Mouse (Mus musculus) MEL (cell line): ENCODE measurements around the gene Traf1.

Experiments used
- CHD1 ChIP-seq: IDR thresholded peaks from 2 replicates; pipeline ENCODE4 v1.6.1; 2012; ENCODE audit warnings: low read depth, mild to moderate bottlenecking, inconsistent platforms, low read length, improper control_type of control experiment
- CHD2 ChIP-seq: IDR thresholded peaks from 2 replicates; pipeline ENCODE4 v1.6.1; 2011; ENCODE audit warnings: low read length, improper control_type of control experiment
- CTCF ChIP-seq, 3 experiments: IDR thresholded peaks in 2 of 3; conservative IDR thresholded peaks in 1 of 3; 2 replicates each; pipeline ENCODE4 v1.5.1; 2011 to 2012; ENCODE audit warnings: low read length in 3 of 3, low read depth in 2 of 3, mild to moderate bottlenecking in 2 of 3, improper control_type of control experiment in 1 of 3, inconsistent platforms in 1 of 3, mixed read lengths in 1 of 3, moderate library complexity in 1 of 3; ENCODE audit not compliant: control insufficient read depth in 1 of 3, insufficient read depth in 1 of 3, poor library complexity in 1 of 3, severe bottlenecking in 1 of 3
- E2F4 ChIP-seq: IDR thresholded peaks from 2 replicates; pipeline ENCODE4 v1.6.1; 2011; ENCODE audit warnings: low read depth, low read length, improper control_type of control experiment, borderline replicate concordance
- EP300 ChIP-seq, 2 experiments: IDR thresholded peaks; 2 replicates each; pipeline ENCODE4 v1.6.1; 2011; ENCODE audit warnings: improper control_type of control experiment in 2 of 2, low read length in 2 of 2, low read depth in 1 of 2, mild to moderate bottlenecking in 1 of 2
- GATA1 ChIP-seq: IDR thresholded peaks from 2 replicates; pipeline ENCODE4 v1.6.1; 2011; ENCODE audit warnings: low read depth, low read length, improper control_type of control experiment
- KAT2A ChIP-seq: conservative IDR thresholded peaks from 2 replicates; pipeline ENCODE4 v1.6.1; 2012; ENCODE audit warnings: low read depth, low read length, improper control_type of control experiment, inconsistent platforms
- MXI1 ChIP-seq: IDR thresholded peaks from 2 replicates; pipeline ENCODE4 v1.6.1; 2011; ENCODE audit warnings: mild to moderate bottlenecking, low read depth, low read length, improper control_type of control experiment
- NELFE ChIP-seq: IDR thresholded peaks from 2 replicates; pipeline ENCODE4 v1.6.1; 2011; ENCODE audit warnings: low read depth, low read length, improper control_type of control experiment
- POLR2A ChIP-seq, 2 experiments: IDR thresholded peaks; 2 replicates each; pipeline ENCODE4 v1.6.1; 2011 to 2012; ENCODE audit warnings: low read length in 2 of 2, mild to moderate bottlenecking in 2 of 2, control low read depth in 1 of 2, improper control_type of control experiment in 1 of 2, low read depth in 1 of 2, moderate library complexity in 1 of 2; ENCODE audit not compliant: control insufficient read depth in 1 of 2, insufficient read depth in 1 of 2, poor library complexity in 1 of 2
- RCOR1 ChIP-seq: IDR thresholded peaks from 2 replicates; pipeline ENCODE4 v1.6.1; 2012; ENCODE audit warnings: low read depth, mild to moderate bottlenecking, inconsistent platforms, low read length, improper control_type of control experiment
- SMC3 ChIP-seq: IDR thresholded peaks from 2 replicates; pipeline ENCODE4 v1.6.1; 2011; ENCODE audit warnings: low read depth, low read length, improper control_type of control experiment
- USF1 ChIP-seq: IDR thresholded peaks from 2 replicates; pipeline ENCODE4 v1.6.1; 2014; ENCODE audit warnings: low read depth, mild to moderate bottlenecking, inconsistent platforms, low read length, improper control_type of control experiment, moderate library complexity
- USF2 ChIP-seq, 2 experiments: IDR thresholded peaks; 2 replicates each; pipeline ENCODE4 v1.6.1; 2011 to 2012; ENCODE audit warnings: improper control_type of control experiment in 2 of 2, low read length in 2 of 2, borderline replicate concordance in 1 of 2, inconsistent platforms in 1 of 2, low read depth in 1 of 2, mild to moderate bottlenecking in 1 of 2; ENCODE audit not compliant: insufficient read depth in 1 of 2

- TF ChIP-seq POLR2A (IDR thresholded peaks at IDR 0.05; ENCODE audit: control insufficient read depth in 1 of 2, insufficient read depth in 1 of 2, low read depth in 1 of 2, low read length in 2 of 2, poor library complexity in 1 of 2) (no peak), CHD1 (no peak), MXI1 (no peak), E2F4 (no peak), USF1 (no peak), EP300 (IDR thresholded peaks at IDR 0.05; ENCODE audit: low read depth in 1 of 2, low read length in 2 of 2) (no peak), CTCF (IDR thresholded peaks at IDR 0.05 in 2 of 3, conservative IDR thresholded peaks at IDR 0.05 in 1 of 3; ENCODE audit: control insufficient read depth in 1 of 3, insufficient read depth in 1 of 3, low read depth in 2 of 3, low read length in 3 of 3, poor library complexity in 1 of 3, severe bottlenecking in 1 of 3) (no peak), CHD2 (no peak), RCOR1 (no peak), SMC3 (no peak), USF2 (IDR thresholded peaks at IDR 0.05; ENCODE audit: borderline replicate concordance in 1 of 2, insufficient read depth in 1 of 2, low read depth in 1 of 2, low read length in 2 of 2) (no peak), KAT2A (no peak), GATA1 (no peak), NELFE (no peak)
Measured at GRCm38 (mm10) chr2:34971080-34971888, 9.7 kb upstream of the Traf1 start.
